Mouse (Mus musculus): ENCODE measurements around the gene Mfng. TPM values are rescaled to one million over a fixed set of nuclear protein-coding genes. Genes with fewer than 3 reads are reported as not detected.

Mfng gene
- total and polyA plus RNA-seq, 3 experiments: 35.2 to 63.7 (median 52.5) TPM

GRCm38 (mm10) chr15:78787287-78787856, 14.1 kb upstream of the Mfng start:
- dilution Hi-C loops (cut with MboI; ENCODE audit: extremely low pct_ligation_motif_present, extremely low pct_unique_long_range_greater_than_20kb, low sequenced_read_pairs) (no loop called here), in situ Hi-C loops (cut with MboI; ENCODE audit: low pct_ligation_motif_present, low pct_unique_long_range_greater_than_20kb, low sequenced_read_pairs) (no loop called here)
- H3K4me1 ChIP-seq (ENCODE audit: control insufficient read depth in 1 of 2, insufficient read depth in 2 of 2): peaks cover 7 to 12% of the 10 kb centered on the region in 2 experiments
- TF ChIP-seq MAX (IDR thresholded peaks at IDR 0.05; ENCODE audit: low read length): no peak
- no peak for TF ChIP-seq GABPA (IDR thresholded peaks at IDR 0.05; ENCODE audit: insufficient replicate concordance, low read depth, low read length)
- TF ChIP-seq E2F4 (IDR thresholded peaks at IDR 0.05; ENCODE audit: insufficient replicate concordance, low read depth, low read length): no peak
- TF ChIP-seq USF1 (IDR thresholded peaks at IDR 0.05; ENCODE audit: low read depth, low read length): no peak
- TF ChIP-seq PAX5 (IDR thresholded peaks at IDR 0.05; ENCODE audit: low read length): no peak
- TF ChIP-seq MYC (IDR thresholded peaks at IDR 0.05; ENCODE audit: low read depth, low read length): no peak
- no peak for TF ChIP-seq JUN (IDR thresholded peaks at IDR 0.05; ENCODE audit: insufficient read depth, low read depth, low read length)
- TF ChIP-seq ZC3H11A (IDR thresholded peaks at IDR 0.05; ENCODE audit: low read depth, low read length): no peak
- no peak for TF ChIP-seq CHD1 (IDR thresholded peaks at IDR 0.05; ENCODE audit: low read depth, low read length)
- TF ChIP-seq TBP (conservative IDR thresholded peaks at IDR 0.05; ENCODE audit: low read depth, low read length): no peak
- TF ChIP-seq HCFC1 (IDR thresholded peaks at IDR 0.05; ENCODE audit: low read depth, low read length): no peak
- TF ChIP-seq POLR2AphosphoS2 (IDR thresholded peaks at IDR 0.05; ENCODE audit: low read depth, low read length): no peak
- TF ChIP-seq MXI1 (IDR thresholded peaks at IDR 0.05; ENCODE audit: low read depth, low read length): no peak
- no peak for TF ChIP-seq MAFK (IDR thresholded peaks at IDR 0.05; ENCODE audit: insufficient replicate concordance, low read length)
- no peak for TF ChIP-seq USF2 (conservative IDR thresholded peaks at IDR 0.05; ENCODE audit: low read depth, low read length)
- TF ChIP-seq SMC3 (IDR thresholded peaks at IDR 0.05; ENCODE audit: low read depth, low read length): no peak
- TF ChIP-seq MEF2A (IDR thresholded peaks at IDR 0.05; ENCODE audit: borderline replicate concordance, low read depth, low read length): no peak
- no peak for TF ChIP-seq CHD2 (IDR thresholded peaks at IDR 0.05; ENCODE audit: low read length)
- H3K36me3 ChIP-seq (replicated peaks in 1 of 2; ENCODE audit: control insufficient read depth in 1 of 2, insufficient read depth in 1 of 2, low read length in 1 of 2): no peaks in the 10 kb centered on the region
- no peak overlapping the region for H3K27ac ChIP-seq (ENCODE audit: insufficient read depth, low read depth)
- H3K4me3 ChIP-seq (replicated peaks in 1 of 3; ENCODE audit: low read depth in 2 of 3, low read length in 2 of 3, poor library complexity in 1 of 3): no peak overlapping the region
- no peak overlapping the region for H3K4me2 ChIP-seq (ENCODE audit: insufficient read depth, low read depth, poor library complexity, severe bottlenecking)
- no peaks in the 10 kb centered on the region for H3K79me2 ChIP-seq (replicated peaks; ENCODE audit: control insufficient read depth, extremely low read depth, insufficient read depth, poor library complexity, severe bottlenecking)
- H3K9ac ChIP-seq (ENCODE audit: insufficient read depth, low read depth): no peak overlapping the region
- peaks cover 73% of the 10 kb centered on the region for H3K27me3 ChIP-seq (replicated peaks)
- no peak for DNase-seq (ENCODE audit: extremely low read depth)
- no peaks in the 10 kb centered on the region for H3K9me3 ChIP-seq (replicated peaks; ENCODE audit: low read length)

- Histone ChIP-seq H3K9ac (ENCODE audit: insufficient read depth, low read depth) (no peak overlapping the region), H3K4me2 (ENCODE audit: insufficient read depth, low read depth, poor library complexity, severe bottlenecking) (no peak overlapping the region), H3K79me2 (replicated peaks; ENCODE audit: control insufficient read depth, extremely low read depth, insufficient read depth, poor library complexity, severe bottlenecking) (no peaks in the 10 kb centered on the region), H3K9me3 (replicated peaks; ENCODE audit: low read length) (no peaks in the 10 kb centered on the region), H3K4me1 (ENCODE audit: control insufficient read depth in 1 of 2, insufficient read depth in 2 of 2) (peaks cover 7 to 21% of the 10 kb centered on the region in 2 experiments), H3K4me3 (replicated peaks in 1 of 3; ENCODE audit: low read depth in 2 of 3, low read length in 2 of 3, poor library complexity in 1 of 3) (no peak overlapping the region), H3K36me3 (replicated peaks in 1 of 2; ENCODE audit: control insufficient read depth in 1 of 2, insufficient read depth in 1 of 2, low read length in 1 of 2) (no peaks in the 10 kb centered on the region), H3K27ac (ENCODE audit: insufficient read depth, low read depth) (no peak overlapping the region), H3K27me3 (replicated peaks) (peaks cover 63% of the 10 kb centered on the region)
- TF ChIP-seq KAT2A (IDR thresholded peaks at IDR 0.05; ENCODE audit: insufficient replicate concordance, low read length) (no peak), EP300 (IDR thresholded peaks at IDR 0.05; ENCODE audit: low read length) (no peak), MAFK (IDR thresholded peaks at IDR 0.05; ENCODE audit: insufficient replicate concordance, low read length) (no peak), BHLHE40 (IDR thresholded peaks at IDR 0.05; ENCODE audit: low read depth, low read length) (no peak)
- in situ Hi-C loops (cut with MboI; ENCODE audit: low pct_ligation_motif_present, low pct_unique_long_range_greater_than_20kb, low sequenced_read_pairs) (no loop called here), dilution Hi-C loops (cut with MboI; ENCODE audit: extremely low pct_ligation_motif_present, extremely low pct_unique_long_range_greater_than_20kb, low sequenced_read_pairs) (no loop called here)
- no peak for DNase-seq (ENCODE audit: extremely low read depth)
Measured at GRCm38 (mm10) chr15:78786411-78786818, 13.1 kb upstream of the Mfng start.

Measured in CH12.LX (cell line).